Mouse (Mus musculus) CH12.LX (cell line): ENCODE data around the gene Pllp.

ENCODE experiments used
- CTCF ChIP-seq, 2 experiments: IDR thresholded peaks in 1 of 2; conservative IDR thresholded peaks in 1 of 2; 2 replicates each; pipeline ENCODE4 v1.5.1; 2011 to 2012; ENCODE audit warnings: low read depth in 2 of 2, low read length in 2 of 2, improper control_type of control experiment in 1 of 2, inconsistent platforms in 1 of 2, mild to moderate bottlenecking in 1 of 2, moderate library complexity in 1 of 2
- ELF1 ChIP-seq: IDR thresholded peaks from 2 replicates; pipeline ENCODE4 v1.6.1; 2014; ENCODE audit warnings: low read depth, mild to moderate bottlenecking, inconsistent platforms, low read length, improper control_type of control experiment
- EP300 ChIP-seq: IDR thresholded peaks from 2 replicates; pipeline ENCODE4 v1.6.1; 2011; ENCODE audit warnings: low read length, improper control_type of control experiment
- HCFC1 ChIP-seq: IDR thresholded peaks from 2 replicates; pipeline ENCODE4 v1.6.1; 2012; ENCODE audit warnings: low read depth, mild to moderate bottlenecking, inconsistent platforms, low read length, improper control_type of control experiment
- JUND ChIP-seq: conservative IDR thresholded peaks from 2 replicates; pipeline ENCODE4 v1.6.1; 2011; ENCODE audit warnings: low read depth, low read length, improper control_type of control experiment
- MAX ChIP-seq: IDR thresholded peaks from 2 replicates; pipeline ENCODE4 v1.6.1; 2011; ENCODE audit warnings: low read length, improper control_type of control experiment
- MYC ChIP-seq: IDR thresholded peaks from 2 replicates; pipeline ENCODE4 v1.6.1; 2011; ENCODE audit warnings: low read depth, mild to moderate bottlenecking, improper control_type of control experiment, low read length
- NRF1 ChIP-seq: IDR thresholded peaks from 2 replicates; pipeline ENCODE4 v1.6.1; 2014; ENCODE audit warnings: low read depth, mild to moderate bottlenecking, inconsistent platforms, low read length, improper control_type of control experiment, moderate library complexity
- POLR2A ChIP-seq: IDR thresholded peaks from 2 replicates; pipeline ENCODE4 v1.6.1; 2011; ENCODE audit warnings: low read depth, mild to moderate bottlenecking, improper control_type of control experiment, low read length
- TCF12 ChIP-seq: IDR thresholded peaks from 2 replicates; pipeline ENCODE4 v1.6.1; 2014; ENCODE audit warnings: low read depth, mild to moderate bottlenecking, inconsistent platforms, low read length, improper control_type of control experiment
- USF1 ChIP-seq: IDR thresholded peaks from 2 replicates; pipeline ENCODE4 v1.6.1; 2014; ENCODE audit warnings: low read depth, mild to moderate bottlenecking, inconsistent platforms, low read length, improper control_type of control experiment
- ZMIZ1 ChIP-seq: IDR thresholded peaks from 2 replicates; pipeline ENCODE4 v1.6.1; 2012; ENCODE audit warnings: low read depth, mild to moderate bottlenecking, inconsistent platforms, low read length, improper control_type of control experiment

DNA sequence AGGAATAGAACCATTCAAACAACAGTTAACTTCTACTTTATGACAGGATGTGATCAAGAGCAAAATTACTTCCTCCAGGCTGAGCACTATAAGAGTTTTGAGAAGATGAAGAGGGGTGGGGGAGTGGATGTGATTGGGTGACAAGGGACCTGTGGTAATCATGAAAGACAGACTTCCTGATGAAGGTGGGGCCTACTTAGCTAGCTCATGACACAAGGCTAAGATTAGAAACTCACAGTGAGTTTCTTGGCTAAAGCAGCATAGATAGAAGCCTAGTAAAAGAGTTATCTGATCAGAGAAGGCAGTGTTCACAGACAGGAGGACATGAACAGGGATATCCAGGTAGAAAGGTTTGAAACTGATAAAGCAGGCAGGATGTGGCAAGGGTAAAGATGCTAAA is 61.9 kb downstream of the Pllp start:
- TF ChIP-seq MYC (no peak), ZMIZ1 (no peak), TCF12 (no peak), EP300 (no peak), POLR2A (no peak), USF1 (no peak), ELF1 (no peak), NRF1 (no peak), CTCF (conservative IDR thresholded peaks at IDR 0.05 in 1 of 2, IDR thresholded peaks at IDR 0.05 in 1 of 2; ENCODE audit: low read depth in 2 of 2, low read length in 2 of 2) (no peak), HCFC1 (no peak), JUND (no peak), MAX (no peak)
